Mouse (Mus musculus) mammary gland, adult 2 months (tissue): ENCODE measurements around the gene Gm3182. TPM values are rescaled to one million over a fixed set of nuclear protein-coding genes. Genes with fewer than 3 reads are reported as not detected.

ENCODE experiments used
- polyA plus RNA-seq: library from polyadenylated mRNA; depleted of rRNA; stranded (reverse); fragments of >200 nt; gene quantifications from 2 replicates; pipeline ENCODE4 v1.2.3, GENCODE M21; 2012; ENCODE audit warnings: low replicate concordance; rRNA removed

Gene Gm3182
- not detected in 2 replicates for polyA plus RNA-seq

DNA sequence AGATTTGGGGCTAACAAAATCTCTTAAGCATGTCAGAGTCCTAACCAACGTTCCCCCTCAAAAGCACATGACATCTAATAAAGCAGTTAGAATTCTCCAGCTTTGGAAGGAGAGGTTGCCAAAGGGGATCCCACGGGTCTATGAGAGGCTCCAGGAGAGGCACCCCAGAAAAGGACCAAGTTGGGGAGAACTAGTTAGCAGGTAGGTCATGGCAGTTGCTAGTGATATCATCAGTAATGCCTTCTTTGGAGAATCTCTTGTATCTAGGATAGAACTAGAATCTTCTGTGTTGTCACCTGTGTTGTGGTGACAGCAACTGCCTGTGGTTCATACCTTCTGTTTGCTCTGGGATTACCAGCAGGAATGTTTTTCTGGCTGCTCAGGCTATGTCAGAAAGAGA, at the start of gene Gm3182:
Gm3182 (plus strand) TSS at position 301 of the 400 bp plus-strand sequence.

Other genes with a start within 250 kb of the Gm3182 start
- gene Gm3138, start 232.1 kb upstream of the Gm3182 start, polyA plus RNA-seq, result not detected in 2 replicates
- gene Gm3149, start 164.5 kb upstream of the Gm3182 start, polyA plus RNA-seq, result not detected in 2 replicates
- not detected in 2 replicates for gene 2610042L04Rik, start 147.0 kb upstream of the Gm3182 start, polyA plus RNA-seq
- gene Gm3159, start 84.2 kb upstream of the Gm3182 start, polyA plus RNA-seq, result not detected in 2 replicates
- gene Gm3164, start 66.3 kb upstream of the Gm3182 start, polyA plus RNA-seq, result 0.33 TPM in 1 of 2 replicates, not detected in the other
- gene Gm3173, start 50.8 kb upstream of the Gm3182 start, polyA plus RNA-seq, result not detected in 2 replicates
- gene Gm3047, start 73.7 kb downstream of the Gm3182 start, polyA plus RNA-seq, result not detected in 2 replicates
- gene Gm8159, start 150.6 kb downstream of the Gm3182 start, polyA plus RNA-seq, result not detected in 2 replicates
- gene Gm3239, start 182.4 kb downstream of the Gm3182 start, polyA plus RNA-seq, result 0.10 TPM in 1 of 2 replicates, not detected in the other
- gene Gm7876, start 227.5 kb downstream of the Gm3182 start, polyA plus RNA-seq, result not detected in 2 replicates
- gene Gm3252, start 245.0 kb downstream of the Gm3182 start, polyA plus RNA-seq, result 0.27 TPM in 1 of 2 replicates, not detected in the other